Mouse (Mus musculus) adrenal gland, adult 2 months (tissue): ENCODE data around the gene Tmem35b. TPM values are rescaled to one million over a fixed set of nuclear protein-coding genes. Genes with fewer than 3 reads are reported as not detected.
"Not testable (repeated sequence)": the region's sequence is repeated elsewhere in the genome, so short reads cannot be mapped to it uniquely, and the experiment has no call there.

Experiments
- DNase-seq: peaks from one replicate; pipeline ENCODE4 v3.0.0; 2021
- long read RNA-seq: library from polyadenylated mRNA; stranded (forward); transcript quantifications from one replicate; pipeline ENCODE4 v2.0.0, GENCODE M21; 2021
- polyA plus RNA-seq: library from polyadenylated mRNA; depleted of rRNA; stranded (reverse); fragments of >200 nt; gene quantifications from 2 replicates; pipeline ENCODE4 v1.2.3, GENCODE M21; 2012; rRNA removed
- total RNA-seq, 2 experiments: library from RNA; stranded (reverse); gene quantifications; 2 replicates each; pipeline ENCODE4 v1.2.3; 2021

The Tmem35b gene
- total RNA-seq (10 to 100 TPM; 18.1 to 19.3 TPM), polyA plus RNA-seq (17.6 and 19.7 TPM in 2 replicates)
- long read RNA-seq, transcript Tmem35b-201 (3 exons, 1,120 nt) = major isoform, 11 of 12 reads
- long read RNA-seq, partial matches to known transcripts = 0 of 12 reads
- long read RNA-seq, other reads (novel, unspliced or antisense) = 1 of 12 reads

DNA sequence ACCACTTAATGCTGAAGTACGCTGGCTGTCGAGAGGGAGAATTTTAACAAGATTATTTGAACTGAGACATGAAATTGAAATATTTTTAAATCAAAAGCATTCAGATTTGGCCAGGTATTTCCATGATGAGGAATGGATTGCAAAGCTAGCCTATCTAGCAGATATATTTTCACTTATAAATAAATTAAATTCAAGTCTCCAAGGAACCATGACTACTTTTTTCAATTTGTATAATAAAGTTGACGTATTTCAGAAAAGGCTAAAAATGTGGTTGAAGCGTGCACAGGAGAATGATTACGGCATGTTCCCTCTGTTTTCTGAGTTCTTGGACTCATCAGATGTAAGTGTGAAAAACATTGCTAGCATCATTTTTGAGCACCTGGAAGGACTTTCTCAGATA is at the start of gene Tmem35b:
Tmem35b (plus strand) TSS at position 301 of the 400 bp plus-strand sequence.
- DNase-seq = no peak

DNA sequence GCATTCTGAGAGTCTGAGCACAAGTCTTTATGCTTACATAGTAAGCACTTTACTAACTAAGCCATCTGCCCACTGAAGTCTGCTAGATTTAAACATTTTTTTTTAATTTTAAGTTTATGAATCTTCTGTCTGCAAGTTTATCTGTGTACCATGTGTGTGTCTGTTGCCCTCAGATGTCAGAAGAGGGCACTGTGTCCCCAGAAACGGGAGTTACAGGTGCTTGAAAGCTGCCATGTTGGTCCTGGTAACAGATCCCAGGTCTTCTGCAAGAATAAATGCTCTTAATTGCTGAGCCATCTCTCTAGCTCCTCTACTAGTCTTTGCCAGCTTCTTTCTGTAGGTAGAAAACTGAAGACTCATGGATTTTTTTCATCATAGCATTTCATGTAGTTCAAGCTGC is 48.6 kb upstream of the Tmem35b start:
- no peak for DNase-seq

- DNase-seq = peak; percentile 96
These were observed 46.5 kb upstream of the Tmem35b start, which contains the start of gene Zmym6 for GRCm38 (mm10) chr4:127076875-127077548. Zmym6 (plus strand) TSS chr4:127077383.

DNA sequence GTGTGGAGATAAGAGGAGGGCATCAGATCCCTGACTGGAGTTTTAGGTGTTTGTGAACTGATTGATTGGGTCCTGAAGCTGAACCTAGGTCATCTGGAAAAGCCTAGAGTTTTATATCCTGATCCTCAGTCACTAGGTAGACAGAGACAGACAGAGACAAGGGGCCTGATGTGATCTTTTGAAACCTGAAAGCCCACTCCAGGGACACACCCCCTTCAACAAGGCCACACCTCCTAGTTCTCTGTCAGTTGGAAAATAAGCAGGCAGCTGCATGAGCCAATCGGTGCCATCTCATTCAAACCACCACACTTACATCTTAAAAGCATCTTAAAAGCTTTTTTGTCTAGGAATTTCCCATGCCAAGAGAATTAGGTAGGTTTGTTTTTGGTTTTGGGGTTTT is 42.7 kb upstream of the Tmem35b start:
- no peak for DNase-seq

- DNase-seq = no peak
These were observed 40.4 kb upstream of the Tmem35b start for GRCm38 (mm10) chr4:127083131-127083530.

GRCm38 (mm10) chr4:127085761-127086160 is 37.7 kb upstream of the Tmem35b start:
- DNase-seq = no peak

DNA sequence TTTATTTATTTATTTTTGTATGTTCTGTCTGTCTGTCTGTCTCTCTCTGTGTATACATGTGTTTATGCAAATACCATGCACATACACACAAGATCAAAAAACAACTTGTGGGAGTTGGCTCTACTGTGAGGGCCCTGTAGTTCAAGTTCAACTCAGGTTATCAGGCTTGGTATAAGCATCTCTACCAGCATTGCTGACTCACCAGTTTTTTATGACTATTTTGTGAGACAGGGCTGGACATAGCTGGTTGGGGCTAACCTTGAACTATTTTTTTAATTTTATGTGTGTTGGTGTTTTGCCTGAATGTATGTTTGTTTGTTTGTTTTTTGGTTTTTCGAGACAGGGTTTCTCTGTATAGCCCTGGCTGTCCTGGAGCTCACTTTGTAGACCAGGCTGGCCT is 32.3 kb upstream of the Tmem35b start:
- no peak for DNase-seq

DNA sequence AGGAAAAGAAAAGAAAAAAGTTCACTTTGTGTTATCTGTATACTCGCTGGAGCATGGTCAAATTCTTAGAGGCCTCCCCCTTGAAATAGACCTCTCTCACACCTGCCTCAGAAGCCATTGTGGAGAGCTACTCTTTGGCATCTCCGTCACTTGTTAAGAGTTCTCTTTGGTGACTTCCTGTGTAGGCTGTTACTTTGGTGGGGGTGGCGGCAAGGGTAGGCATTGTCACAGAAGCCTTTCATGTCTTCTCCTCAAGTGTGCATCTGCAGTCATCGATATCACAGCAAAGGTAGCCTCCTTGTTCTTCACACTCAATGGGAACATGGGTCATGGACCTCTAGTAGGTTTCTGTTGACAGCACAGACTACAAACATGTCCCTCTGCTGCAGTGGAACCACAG is 28.4 kb upstream of the Tmem35b start:
- no peak for DNase-seq

GRCm38 (mm10) chr4:127099552-127099951 is 23.9 kb upstream of the Tmem35b start:
- DNase-seq = not testable (repeated sequence)

GRCm38 (mm10) chr4:127107566-127107965 is 15.9 kb upstream of the Tmem35b start:
- DNase-seq = no peak

DNA sequence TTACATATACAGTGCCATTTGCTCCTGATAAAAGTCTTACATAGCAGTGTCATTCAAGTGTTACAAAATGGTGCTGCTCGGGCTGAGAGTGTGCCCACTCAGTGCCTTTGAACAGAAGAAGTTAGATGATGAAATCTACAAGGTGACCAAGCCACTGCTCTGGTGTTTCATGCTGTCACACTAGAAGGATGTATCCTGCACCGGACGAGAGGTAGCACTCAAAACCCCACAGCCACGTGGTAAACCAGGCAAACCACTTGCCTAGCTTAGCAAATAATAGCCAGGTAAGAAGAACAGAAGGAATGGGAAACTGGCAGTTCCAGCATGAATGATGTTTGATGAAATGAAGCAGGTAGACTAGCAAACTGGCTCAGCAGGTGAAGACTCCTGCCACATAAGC is 12.9 kb upstream of the Tmem35b start:
- no peak for DNase-seq

DNA sequence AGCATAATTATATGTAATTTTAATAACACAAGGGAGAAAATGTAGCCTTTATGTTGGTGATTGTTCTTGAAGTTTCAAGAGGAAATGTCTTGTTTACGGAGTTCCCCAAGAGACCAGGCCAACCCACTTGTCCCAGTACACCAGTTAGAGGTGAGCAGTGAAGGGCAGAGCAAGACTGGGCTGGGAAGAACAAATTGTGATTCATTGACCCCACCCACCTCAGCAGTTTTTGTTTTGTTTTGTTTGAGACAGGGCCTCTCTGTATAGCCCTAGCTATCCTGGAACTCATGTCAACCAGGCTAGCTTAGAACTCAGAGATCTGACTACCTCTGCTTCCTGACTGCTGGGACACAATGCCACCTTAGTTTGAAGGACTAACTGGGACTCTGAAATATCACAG is 840 bp downstream of the Tmem35b start:
- DNase-seq = no peak

GRCm38 (mm10) chr4:127125834-127126463 is 2.5 kb downstream of the Tmem35b start:
- peak; percentile 94 for DNase-seq

DNA sequence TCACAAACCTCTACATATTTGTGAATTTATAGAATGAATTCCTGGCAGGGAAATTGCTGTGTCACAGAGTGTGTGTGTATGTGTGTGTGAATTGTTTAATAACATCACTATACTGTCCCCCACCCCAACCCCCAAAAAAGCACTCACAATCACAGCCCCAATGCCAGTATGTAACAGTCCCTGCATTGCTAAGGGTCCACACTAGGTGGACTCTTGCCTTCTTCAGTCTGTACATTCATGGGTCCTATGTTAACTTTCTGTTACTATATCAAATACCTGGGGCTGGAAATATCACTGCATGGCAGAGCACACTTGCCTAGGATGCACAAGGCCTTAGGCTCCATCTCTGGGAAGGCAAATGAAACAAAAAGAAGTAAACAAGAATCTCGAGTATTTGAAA is 11.2 kb downstream of the Tmem35b start:
- DNase-seq = no peak

GRCm38 (mm10) chr4:127137591-127137990 is 14.1 kb downstream of the Tmem35b start:
- no peak for DNase-seq

DNA sequence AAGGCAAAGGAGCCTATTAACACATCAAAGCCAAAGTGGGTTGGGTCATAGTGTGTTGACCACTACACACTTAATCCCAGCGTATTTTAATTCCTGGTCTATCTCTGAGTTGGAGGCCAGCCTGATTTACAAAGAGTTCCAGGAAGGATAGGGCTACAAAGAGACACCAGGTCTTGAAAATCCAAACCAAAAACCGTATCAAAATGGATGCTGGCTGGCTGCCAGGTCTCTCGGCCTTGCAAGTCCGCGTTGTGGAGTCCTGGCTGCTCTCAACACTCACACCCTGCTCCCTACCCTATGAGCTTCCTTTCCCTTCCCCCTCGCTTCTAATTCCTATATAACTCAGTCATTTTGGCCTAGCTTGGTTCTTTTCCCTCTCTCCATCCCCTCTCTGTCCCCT is 15.0 kb downstream of the Tmem35b start:
- DNase-seq = peak; percentile 36

- DNase-seq = peak; percentile 24
These were observed 26.5 kb downstream of the Tmem35b start for GRCm38 (mm10) chr4:127150031-127150430.

DNA sequence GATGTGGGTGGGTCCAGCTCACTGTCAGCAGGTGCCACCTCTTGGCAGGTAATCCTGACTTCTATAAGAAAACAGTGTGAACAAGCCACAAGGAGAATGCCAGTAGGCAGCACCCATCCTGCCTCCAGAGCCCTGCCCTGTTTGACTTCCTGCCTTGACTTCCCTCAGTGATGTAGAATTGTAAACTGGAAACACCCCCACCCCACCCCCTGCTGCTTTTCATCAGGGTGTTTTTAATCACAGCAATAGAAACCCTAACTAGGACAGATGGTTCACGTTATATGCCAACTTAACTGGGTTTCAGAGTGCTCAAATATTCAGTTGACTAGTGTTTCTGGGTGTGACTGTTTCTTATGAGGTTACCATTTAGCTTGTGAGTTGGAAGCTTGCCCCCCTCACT is 29.9 kb downstream of the Tmem35b start:
- no peak for DNase-seq

DNA sequence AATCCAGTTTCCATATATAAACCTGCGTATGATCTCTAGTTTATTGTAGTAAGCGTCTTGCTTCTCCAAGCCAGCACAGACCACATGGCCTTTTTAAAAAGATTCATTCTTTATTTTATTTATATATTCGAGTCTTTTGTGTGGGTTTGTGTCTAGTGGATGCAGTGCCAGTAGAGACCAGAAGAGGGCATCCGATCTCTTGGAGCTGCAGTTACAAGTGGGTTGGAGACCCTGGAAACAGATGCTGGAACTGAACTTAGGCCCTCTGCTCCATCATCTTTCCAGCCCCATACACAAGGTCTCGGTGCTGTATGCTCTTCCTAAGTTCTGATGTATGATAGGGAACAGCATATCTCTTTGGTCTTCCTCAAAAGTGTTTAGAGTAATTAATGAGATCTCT is 32.3 kb downstream of the Tmem35b start:
- no peak for DNase-seq

- no peak for DNase-seq
These were observed 34.3 kb downstream of the Tmem35b start for GRCm38 (mm10) chr4:127157746-127158145.

DNA sequence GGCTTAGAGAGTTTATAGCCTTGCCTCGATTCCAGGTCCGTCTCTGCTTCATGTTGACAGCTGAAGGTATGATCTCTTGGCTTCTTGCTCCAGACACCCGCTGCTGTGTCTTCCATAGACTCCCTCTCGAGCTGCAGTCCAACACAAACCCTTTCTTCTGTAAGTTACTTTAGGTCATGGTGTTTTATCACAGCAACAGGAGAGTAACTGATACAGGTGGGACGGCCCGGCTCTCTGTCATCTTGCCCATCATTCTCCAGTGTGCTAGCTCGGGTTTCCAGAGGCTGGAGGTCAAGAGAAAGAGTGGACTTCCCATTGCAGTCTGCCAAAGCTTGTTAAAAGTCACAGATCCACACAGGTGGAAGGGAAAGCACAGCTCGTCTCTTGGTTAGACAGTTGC is 40.4 kb downstream of the Tmem35b start:
- DNase-seq = no peak

GRCm38 (mm10) chr4:127167096-127167495 is 43.6 kb downstream of the Tmem35b start:
- no peak for DNase-seq

- no peak for DNase-seq
These were observed 44.2 kb downstream of the Tmem35b start for GRCm38 (mm10) chr4:127167731-127168130.
